Mouse (Mus musculus) G1E (cell line): Measurements from ENCODE around the gene Zfp36l2.

Experiments used
- CTCF ChIP-seq: IDR thresholded peaks from 2 replicates; pipeline ENCODE4 v1.5.1; 2012; ENCODE audit warnings: low read depth, low read length, inconsistent platforms, mixed read lengths
- GATA1 ChIP-seq: IDR thresholded peaks from 2 replicates; pipeline ENCODE4 v1.6.1; 2012; ENCODE audit warnings: borderline replicate concordance, low read length, inconsistent platforms, mixed read lengths
- GATA2 ChIP-seq: IDR thresholded peaks from 2 replicates; pipeline ENCODE4 v1.6.1; 2012; ENCODE audit warnings: low read depth, low read length, inconsistent platforms, borderline replicate concordance
- TAL1 ChIP-seq: conservative IDR thresholded peaks from 2 replicates; pipeline ENCODE4 v1.6.1; 2012; ENCODE audit warnings: low read depth, low read length, inconsistent platforms, mixed read lengths

DNA sequence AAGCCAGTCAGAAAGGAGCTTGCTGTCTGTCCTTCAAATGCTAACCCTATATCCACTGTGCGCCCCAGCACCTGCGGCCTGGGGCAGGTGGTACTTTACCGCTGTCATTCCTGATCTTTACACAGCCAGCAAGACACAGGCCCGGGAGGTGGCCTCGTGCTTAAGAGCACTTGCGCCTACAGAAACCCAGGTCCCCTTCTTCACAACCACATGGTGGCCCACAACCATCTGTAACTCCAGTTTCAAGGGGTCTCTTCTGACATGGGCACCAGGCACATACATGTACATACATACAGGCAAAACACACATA, 32.8 kb downstream of the Zfp36l2 start:
- no peak for TF ChIP-seq CTCF
- no peak for TF ChIP-seq GATA2
- no peak for TF ChIP-seq GATA1
- TF ChIP-seq TAL1: no peak
